Mouse (Mus musculus) 3134 (cell line): ENCODE measurements around the gene RPS10-NUDT3.
A peak's percentile ranks its signal among the peaks of the same experiment; 100 is the strongest.
"Not testable (repeated sequence)": the region's sequence is repeated elsewhere in the genome, so short reads cannot be mapped to it uniquely, and the experiment has no call there.

ENCODE experiments used
- DNase-seq: peaks from one replicate; pipeline ENCODE4 v3.0.0-alpha.2; 2011; ENCODE audit warnings: low spot score; ENCODE audit not compliant: insufficient read length; ENCODE audit errors: extremely low read depth

RPS10-NUDT3 gene

DNA sequence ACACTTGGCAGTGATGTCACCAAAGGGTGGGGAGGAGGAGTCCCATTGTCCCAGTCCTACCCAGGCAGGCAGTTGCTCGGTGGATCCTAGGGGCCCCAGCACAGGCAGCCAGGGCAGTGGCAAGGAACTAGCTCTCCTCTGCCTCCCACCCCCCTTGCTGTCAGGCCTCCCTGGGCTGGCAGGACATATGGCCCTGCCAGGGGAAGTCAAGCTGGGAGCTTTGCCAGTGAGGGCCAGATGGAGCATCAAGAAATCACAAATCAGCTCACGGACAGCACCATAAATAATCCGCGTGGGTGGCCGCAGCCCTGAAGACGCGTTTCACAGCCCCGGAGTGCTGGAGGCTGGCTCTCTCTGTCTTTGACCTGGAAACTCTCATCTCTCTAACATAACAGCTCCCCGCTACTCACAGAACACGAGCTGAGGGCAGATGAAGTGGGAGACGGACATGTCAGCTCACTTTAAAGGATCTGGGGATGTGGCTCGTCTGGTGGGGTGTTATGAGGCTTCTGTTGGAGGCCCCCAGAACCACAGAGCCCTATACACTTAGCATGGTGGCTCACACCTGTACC lies 7.6 kb upstream of the RPS10-NUDT3 start:
- no peak for DNase-seq

DNA sequence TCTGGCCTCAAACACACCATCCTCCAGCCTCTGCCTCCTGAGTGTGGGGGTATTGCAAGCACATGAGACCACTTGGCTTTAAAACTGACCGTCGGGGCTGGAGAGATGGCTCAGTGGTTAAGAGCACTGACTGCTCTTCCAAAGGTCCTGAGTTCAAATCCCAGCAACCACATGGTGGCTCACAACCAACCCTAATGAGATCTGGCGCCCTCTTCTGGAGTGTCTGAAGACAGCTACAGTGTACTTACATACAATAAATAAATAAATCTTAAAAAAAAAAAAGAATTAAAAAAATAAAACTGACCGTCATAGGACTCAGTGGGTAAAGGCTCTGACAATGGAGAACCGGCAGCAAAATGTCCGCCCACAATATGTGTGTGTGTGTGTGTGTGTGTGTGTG lies 4.8 kb upstream of the RPS10-NUDT3 start:
- not testable (repeated sequence) for DNase-seq

DNA sequence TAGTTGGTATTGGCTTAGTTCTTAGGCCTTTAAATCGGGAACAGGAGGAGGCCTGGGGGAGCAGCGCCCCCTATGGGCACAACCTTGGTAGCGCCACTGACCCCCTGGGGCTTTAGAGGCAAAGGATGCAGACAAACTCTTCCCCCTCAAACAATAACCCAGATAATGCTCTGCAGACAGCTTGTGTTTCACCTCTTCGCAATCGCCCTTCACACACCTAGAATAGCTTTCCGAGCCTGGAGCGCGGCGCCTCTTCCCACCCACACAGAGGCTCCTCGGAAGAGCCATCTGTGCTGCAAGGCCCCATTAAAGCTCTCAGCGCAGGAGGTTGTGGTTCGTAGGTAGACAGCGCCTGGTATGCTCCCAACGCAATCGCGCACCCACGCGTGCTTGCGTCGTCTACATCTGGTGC lies 3.9 kb upstream of the RPS10-NUDT3 start:
- no peak for DNase-seq

DNA sequence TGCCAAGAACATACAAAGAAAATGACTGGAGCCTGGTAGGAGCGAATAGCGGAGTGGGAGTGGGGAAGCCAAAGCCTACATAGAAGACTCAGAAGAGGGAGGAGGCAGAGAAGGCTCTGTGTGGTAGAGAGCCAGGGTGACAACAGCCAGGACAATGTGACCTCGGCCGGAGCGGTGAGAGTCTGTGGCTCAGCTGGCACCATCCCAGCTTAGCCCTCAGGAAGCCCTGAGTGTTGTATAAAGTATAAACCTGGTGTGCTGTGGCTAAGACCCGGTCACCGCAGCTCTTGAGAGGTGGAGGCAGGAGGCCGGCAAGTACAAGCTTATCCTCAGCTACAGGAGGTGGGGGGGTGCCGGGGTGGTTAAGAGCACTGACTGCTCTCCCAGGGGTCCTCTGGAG lies 2.3 kb upstream of the RPS10-NUDT3 start:
- DNase-seq: peak; percentile 37

DNA sequence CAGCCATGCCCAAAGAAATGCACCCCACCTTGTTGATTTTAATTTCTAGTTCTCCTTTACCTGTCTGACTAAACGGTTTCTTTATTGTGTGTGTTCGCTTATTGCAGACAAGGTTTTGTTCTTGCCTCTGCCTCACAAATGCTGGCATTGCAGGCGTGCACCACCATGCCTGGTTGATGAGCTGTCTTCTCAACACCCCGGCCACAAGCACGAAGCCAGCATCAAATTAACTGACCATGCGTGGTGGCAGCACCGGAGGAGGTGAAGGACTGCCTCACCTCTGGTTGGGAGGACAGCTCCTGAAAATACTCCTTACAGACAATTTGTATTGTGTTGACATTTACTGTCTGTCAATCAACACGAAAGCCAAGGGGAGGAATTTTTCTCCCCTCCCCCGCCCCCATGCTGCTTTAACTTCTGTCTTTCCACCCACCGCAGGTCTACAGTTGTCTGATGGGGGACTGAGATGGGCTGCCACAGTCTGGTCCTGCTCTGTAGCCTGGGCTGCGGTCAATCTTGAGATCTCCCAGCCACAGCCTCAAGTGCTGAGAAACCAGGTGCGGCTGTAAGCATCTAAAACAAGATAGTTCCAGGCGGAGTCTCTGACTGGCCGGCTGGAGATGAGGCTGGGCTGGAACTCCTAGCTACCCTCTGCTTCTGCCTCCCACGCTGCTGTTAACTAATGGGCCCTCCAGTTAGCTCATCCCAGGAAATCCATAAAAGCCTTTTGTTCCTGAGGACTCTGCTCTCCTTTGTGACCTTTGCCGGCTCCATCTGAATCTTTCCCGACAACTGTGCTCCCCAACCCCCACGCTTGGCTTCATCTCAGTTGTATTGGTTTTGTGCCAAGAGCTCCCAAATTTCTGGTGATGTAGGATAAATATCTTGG lies 1.4 kb upstream of the RPS10-NUDT3 start, which contains the start of gene Rps10:
Rps10 (minus strand) TSS at position 538 of the 889 bp plus-strand sequence.
- DNase-seq: no peak

DNA sequence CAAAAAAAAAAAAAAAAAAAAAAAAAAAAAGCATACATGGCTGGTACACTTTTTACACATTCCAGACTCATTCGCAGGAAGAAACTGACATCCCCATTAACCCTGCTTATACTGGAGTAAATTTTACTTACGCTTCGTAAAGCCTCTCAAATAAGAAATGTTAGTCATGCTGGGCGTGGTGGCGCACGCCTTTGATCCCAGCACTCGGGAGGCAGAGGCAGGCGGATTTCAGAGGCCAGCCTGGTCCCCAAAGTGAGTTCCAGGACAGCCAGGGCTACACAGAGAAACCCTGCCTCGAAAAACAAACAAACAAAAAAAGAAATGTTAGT lies 517 bp upstream of the RPS10-NUDT3 start:
- DNase-seq: not testable (repeated sequence)

DNA sequence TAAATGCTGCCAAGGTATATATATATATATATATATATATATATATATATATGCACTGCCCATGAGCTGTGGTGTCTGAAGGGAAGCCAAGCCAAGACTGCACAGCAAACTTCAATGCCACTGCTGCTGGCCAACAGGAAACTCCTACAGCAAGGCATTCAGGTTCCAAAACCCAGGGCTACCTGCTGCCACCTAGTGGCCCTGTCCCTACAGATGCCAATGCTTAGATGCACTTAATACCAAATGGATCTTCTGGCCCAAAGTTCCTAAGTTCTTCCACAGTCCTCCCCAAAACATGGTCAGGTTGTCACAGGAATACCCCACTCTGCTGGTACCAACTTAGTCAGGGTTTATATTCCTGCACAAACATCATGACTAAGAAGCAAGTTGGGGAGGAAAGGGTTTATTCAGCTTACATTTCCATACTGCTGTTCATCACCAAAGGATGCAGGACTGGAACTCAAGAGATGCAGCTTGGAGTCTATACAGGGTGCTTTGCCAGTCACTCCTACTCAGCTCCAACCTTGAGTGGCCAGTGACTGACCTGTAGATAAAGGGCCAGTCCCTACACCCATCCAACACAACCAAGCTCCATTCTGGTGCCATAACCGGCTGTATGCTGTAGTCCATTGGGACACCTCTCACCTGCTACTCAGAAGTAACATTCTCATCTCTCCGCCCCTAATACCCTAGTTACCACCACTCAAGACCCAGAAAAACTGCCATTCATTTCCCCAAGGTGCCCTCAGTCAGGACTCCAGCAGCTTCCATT lies 5.6 kb downstream of the RPS10-NUDT3 start:
- DNase-seq: peak; percentile 62

DNA sequence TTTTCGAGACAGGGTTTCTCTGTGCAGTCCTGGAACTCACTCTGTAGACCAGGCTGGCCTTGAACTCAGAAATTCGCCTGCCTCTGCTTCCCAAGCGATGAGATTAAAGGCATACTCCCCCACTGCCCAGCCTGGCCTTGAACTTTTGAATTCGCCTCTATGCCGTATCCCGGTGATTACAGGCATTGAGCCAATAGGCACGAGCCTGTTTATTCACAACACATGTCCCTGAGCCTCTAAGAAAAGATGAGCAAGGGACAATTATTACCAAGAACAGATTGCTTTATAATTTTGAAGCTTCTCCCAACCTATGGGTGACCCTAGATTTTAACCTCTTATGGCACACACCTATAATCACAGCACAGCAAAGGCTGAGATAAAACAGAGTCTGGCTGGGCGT lies 6.6 kb downstream of the RPS10-NUDT3 start:
- DNase-seq: no peak

DNA sequence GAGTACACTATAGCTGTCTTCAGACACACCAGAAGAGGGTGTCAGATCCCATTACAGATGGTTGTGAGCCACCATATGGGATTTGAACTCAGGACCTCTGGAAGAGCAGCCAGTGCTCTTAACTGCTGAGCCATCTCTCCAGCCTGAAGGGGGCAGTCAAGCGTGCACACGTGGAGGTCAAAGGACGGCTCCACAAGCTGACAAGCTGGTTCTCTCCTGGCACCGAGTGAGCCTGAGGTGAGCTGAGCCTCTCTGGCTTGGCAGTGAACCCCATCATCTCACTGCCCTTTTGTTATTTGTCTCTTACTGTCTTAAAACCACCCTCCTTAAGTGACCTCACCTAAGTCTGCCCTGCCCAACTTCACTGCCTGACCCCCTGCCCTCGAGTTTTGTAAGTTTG lies 7.6 kb downstream of the RPS10-NUDT3 start:
- no peak for DNase-seq

DNA sequence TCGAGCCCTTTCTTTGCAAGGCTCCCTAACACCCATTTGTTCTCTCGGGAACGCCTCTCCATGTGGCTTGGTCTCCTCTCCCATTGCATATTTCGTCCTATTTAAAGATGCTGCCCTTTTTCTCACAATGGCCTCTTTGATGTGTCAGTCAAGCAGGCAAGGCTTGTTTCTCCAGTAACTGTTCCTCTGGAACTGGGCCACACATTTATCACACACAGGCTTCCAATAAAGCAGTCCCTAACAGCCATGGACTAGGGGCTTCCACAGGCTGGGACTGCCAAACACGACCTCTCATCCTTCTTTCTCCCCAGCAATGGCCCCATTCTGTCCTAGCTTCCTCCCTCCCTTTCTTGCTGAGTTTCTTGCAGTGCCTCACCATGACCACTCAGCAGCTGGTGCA lies 8.3 kb downstream of the RPS10-NUDT3 start:
- DNase-seq: no peak

DNA sequence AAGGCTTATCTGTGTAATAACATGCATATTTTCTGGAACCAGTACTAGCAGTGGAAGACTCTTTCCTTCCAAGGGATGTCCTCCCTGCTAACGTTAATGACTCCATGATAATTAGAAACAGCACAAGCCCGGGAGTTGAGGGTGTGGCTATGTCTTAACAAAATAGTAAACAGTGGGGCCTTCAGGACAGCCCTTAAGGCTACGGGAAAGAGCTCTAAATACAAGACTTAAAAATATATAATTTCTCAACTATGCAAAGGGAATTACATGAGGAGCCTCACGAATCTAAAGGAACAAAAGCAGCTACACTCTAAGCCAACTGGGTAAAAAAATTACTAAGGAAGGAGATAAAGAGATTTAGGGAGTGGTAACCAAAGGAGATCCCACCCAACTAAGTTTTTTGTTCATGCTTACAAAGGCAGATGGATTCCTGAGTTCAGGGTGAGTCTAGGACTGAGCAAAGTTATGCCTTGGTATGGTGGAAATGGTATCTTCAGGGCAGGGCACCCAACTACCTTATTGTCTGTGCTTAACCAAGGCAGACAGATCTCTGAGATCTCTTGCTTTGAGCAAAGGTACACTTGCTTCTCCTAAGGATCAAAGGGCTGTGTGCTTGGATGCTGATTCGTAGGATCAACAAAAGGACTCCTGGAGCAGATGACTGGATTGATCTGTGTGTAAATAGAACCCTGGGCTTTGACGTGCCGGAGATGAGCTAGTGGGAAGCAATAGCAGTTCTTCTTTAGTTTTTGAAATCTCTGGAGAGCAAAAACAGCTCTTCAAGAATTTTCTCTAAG lies 9.4 kb downstream of the RPS10-NUDT3 start:
- DNase-seq: no peak

DNA sequence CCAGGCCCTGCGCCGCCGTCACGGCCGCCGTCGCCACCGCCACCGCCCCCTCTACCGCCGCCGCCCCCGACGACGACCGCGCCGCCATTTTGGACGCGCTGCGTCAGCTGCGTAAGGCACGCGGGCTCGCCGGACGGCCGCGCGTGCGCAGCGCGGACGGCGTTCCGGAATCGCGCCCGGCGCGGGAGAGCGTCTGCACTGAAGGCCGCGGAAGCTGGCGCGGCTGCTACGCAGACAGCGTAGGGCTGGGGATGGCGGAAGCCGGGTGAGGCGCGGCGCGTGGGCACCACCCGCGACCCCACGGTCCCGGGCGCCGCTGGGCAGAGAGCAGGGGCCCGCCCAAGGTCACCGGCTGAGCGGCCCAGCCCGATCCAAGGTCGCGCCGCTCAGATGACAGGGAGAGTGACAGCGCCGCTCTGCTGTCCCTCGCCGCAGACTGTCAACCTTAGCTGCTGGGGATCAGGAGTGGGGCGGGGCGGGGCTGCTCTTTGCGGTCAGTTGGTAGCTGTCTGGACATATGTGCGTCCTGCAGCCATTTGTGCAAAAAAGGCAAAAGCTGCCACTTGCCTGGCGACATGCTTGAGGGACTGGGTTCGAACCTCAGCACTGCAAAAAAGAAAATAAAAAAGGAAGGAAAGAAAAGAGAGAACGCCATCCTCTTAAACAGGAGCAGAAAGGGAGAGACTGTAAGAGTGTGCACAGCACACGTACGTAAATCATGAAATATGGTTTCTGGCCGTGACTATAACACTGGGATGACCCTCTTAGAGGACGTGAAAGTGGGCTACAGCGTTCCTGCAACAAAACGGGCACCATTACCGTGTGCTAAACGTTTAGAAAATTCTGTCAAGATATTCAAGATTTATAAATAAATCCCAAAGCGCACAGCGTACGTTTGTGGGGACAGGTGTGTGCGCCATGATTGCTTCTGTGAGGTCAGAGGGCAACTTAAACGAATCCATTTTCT lies 11.4 kb downstream of the RPS10-NUDT3 start, which contains the start of gene Nudt3:
Nudt3 (minus strand) TSS at position 136 of the 967 bp plus-strand sequence.
- peak; percentile 95 for DNase-seq

DNA sequence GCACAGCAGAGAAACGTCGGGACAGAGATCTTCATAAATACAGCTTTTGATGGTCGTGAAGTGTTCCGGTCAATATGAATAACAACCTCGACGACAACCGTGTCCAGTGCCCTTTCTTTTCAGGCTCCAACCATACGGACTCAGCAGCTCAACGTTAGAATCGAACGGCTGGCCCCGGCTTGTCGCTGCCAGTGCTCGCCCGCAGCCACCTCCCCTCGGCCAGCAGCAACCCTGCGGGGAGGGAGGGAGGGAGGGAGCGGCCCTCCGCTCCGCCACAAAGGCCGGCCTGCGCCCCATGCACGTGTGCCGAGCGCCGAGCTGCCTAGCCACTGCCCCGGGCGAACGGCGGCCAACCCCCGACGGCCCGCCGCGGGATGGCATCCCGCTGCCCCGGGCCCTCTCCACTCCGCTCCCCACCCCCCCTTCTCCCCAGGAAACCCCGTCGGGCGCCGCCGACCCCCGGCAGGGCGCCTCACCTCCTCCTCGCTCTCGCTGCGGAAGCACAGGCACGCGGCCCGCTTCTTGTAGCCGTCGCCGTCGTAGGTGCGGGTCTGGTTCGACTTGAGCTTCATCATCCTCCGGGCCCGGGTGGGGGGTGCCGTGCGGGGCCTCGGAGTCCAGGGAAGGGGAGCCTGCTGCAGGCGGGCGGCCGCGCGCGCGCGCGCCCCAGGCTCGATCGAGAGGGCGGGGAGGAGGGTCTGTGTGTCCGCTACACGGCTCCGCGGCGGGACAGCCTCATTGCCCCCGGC lies 12.2 kb downstream of the RPS10-NUDT3 start:
- DNase-seq: peak; percentile 77

DNA sequence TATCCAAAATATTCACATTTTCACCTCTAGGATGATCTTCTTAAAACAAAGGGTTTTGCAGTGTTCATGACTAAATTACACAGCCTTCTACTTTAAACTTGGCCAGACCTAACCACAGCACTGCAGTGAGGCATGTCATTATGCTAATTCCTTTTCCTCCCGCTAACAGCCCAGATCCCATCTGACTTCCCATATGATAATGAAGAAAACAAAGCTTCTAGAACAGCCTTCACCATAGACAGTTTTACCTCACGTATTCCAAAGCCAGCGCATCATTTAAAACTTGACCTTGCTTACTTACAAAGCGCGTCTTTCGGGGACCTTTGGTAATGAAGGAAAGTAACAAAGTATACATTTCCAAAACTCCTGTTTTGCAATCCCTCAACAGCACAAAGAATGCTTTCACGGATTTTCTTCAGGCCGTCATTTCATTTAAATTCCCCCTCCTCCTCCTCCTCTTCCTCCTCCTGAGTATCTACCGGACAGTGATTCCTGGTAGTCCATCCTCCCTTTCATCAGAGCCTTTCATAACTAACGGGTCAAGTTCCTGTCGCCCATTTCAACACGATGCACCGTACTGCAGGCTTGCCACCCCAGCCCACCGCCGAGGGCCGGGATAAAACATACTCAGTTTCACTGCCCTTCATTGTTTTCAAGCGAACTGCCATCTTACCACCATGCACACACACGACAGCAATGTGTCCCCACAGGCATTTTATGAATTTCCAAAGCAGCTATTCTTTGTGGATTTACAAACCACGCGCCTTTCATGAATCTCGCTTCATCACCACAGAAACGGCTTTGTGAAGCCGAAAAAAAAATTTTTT lies 13.1 kb downstream of the RPS10-NUDT3 start:
- peak; percentile 56 for DNase-seq

DNA sequence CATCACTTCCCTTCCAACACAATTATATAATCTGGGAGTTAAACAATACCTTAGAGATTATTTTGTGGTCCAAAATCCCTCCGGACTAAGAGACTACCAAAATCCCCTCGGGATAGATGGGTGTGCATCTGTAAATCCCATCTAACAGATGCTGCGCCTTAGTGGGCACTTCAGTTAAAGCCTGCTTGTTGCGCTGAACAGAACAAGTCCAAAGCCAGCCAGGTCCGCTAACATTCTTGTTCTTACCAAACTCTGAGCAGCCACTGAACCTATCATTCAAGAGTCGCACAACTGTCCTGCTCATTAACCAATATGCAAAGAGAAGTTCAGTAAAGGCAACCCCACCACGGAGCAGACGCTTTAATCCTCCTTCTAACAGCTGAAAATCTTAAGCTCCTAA lies 13.9 kb downstream of the RPS10-NUDT3 start:
- no peak for DNase-seq

DNA sequence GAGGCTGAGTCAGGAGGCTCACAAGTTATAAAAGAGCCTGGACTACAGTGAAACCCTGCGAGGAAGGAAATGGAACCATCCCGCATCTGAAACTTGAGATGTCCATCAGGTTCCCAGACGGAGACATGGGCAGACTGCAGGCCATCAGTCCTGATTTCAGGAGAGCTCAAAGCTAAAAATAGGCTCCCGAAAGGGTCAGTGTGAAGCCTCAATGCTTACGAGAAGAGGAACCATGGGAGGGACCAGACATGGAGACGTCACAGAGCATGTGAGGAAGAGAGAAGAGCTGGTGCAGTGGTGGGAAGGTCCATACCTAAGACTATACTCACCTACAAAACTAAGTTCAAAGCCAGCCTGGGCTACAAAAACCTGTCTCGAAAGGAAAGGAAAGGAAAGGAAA lies 19.6 kb downstream of the RPS10-NUDT3 start:
- no peak for DNase-seq

DNA sequence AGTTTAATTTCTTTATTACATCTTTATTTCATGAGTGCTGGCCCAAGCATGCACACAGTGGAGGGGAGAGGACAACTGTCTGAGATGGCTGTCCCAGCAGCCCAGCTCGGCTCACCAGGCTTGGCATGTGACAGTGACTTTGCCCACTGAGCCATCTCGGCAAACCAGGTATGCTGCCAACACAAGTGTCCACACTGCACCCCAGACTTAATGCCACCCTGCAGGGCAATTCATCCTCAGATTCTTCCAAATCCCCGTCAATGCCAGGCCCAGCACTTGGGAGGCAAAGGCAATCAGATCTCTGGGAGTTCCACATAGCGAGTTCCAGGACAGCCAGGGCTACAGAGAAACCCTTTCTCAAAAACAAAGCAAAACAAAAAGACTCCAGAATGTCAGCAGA lies 22.0 kb downstream of the RPS10-NUDT3 start:
- no peak for DNase-seq

DNA sequence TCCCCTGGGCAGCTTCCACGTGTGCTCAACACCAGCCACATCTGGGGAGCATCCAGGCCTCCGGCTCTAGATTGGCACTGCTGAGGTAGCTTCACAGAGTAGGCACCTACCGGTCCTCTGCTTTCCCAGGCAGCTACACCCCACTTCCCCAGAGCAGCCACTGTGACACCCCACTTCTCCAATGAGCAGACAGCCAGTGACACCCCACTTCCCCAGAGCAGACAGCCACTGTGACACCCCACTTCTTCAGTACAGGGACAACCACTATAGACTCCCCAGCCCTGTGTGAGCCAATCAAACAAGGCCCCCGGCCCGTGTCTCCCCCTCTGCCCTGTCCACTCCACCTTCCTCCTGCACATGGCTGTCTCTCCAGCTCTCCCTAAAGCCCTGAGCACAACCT lies 23.0 kb downstream of the RPS10-NUDT3 start:
- DNase-seq: no peak
